Mouse (Mus musculus) forebrain, postnatal 0 days (tissue): ENCODE data around the gene Tvp23a. TPM values are rescaled to one million over a fixed set of nuclear protein-coding genes. Genes with fewer than 3 reads are reported as not detected.

Source experiments
- ATAC-seq: fragments of 200-750 bp; cut with Nextera tagmentation; 2 replicates; pipeline ENCODE4 v1.8.0; 2017; ENCODE audit warnings: mild to moderate bottlenecking, moderate library complexity
- DNase-seq: peaks from one replicate; pipeline ENCODE4 v3.0.0-alpha.2; 2015
- H3K27ac ChIP-seq: fragments of 300-500 bp; sonication (generic); 2 replicates; pipeline ENCODE4 v1.5.1; 2014; ENCODE audit warnings: low read depth, mild to moderate bottlenecking, antibody characterized with exemption, low read length, moderate library complexity, mixed read lengths
- H3K27me3 ChIP-seq: fragments of 300-500 bp; sonication (generic); 2 replicates; pipeline ENCODE4 v1.6.1; 2014; ENCODE audit warnings: mild to moderate bottlenecking, low read length, mixed read lengths; ENCODE audit not compliant: insufficient read depth
- H3K36me3 ChIP-seq: fragments of 300-500 bp; sonication (generic); 2 replicates; pipeline ENCODE4 v1.6.1; 2014; ENCODE audit warnings: mild to moderate bottlenecking, moderate library complexity; ENCODE audit not compliant: insufficient read depth
- H3K4me1 ChIP-seq: fragments of 300-500 bp; sonication (generic); 2 replicates; pipeline ENCODE4 v1.6.1; 2014; ENCODE audit warnings: antibody characterized with exemption; ENCODE audit not compliant: insufficient read depth
- H3K4me2 ChIP-seq: fragments of 300-500 bp; sonication (generic); 2 replicates; pipeline ENCODE4 v1.6.1; 2014; ENCODE audit warnings: low read depth, mild to moderate bottlenecking, moderate library complexity
- H3K4me3 ChIP-seq: fragments of 300-500 bp; sonication (generic); 2 replicates; pipeline ENCODE4 v1.5.1; 2014; ENCODE audit warnings: low read depth, low read length, mixed read lengths
- H3K9ac ChIP-seq: fragments of 300-500 bp; sonication (generic); 2 replicates; pipeline ENCODE4 v1.6.1; 2014; ENCODE audit warnings: mild to moderate bottlenecking
- H3K9me3 ChIP-seq: fragments of 300-500 bp; sonication (generic); 2 replicates; pipeline ENCODE4 v1.6.1; 2016; ENCODE audit warnings: low read length
- CTCF ChIP-seq: sonication (generic); IDR thresholded peaks from 2 replicates; pipeline ENCODE4 v1.5.1; 2016; ENCODE audit warnings: antibody characterized with exemption, control low read depth, low read depth
- WGBS: fragments of 180-500 bp; shearing (Covaris S2); extraction: QIAGEN DNeasy Blood & Tissue Kit; methylation state at CpG from one replicate; pipeline ENCODE4 v1.1.7; 2014; 5-methylcytosine and 5-hydroxymethylcytosine counted together
- polyA plus RNA-seq: library from polyadenylated mRNA; unstranded; fragments of >200 nt; fragmentation: Nextera tagmentation; extraction: Ambion mirVana; gene quantifications from 2 replicates; pipeline ENCODE4 v1.2.1, GENCODE M21; 2015
- total RNA-seq: library from RNA; depleted of rRNA; stranded (reverse); fragments of >200 nt; gene quantifications from 2 replicates; pipeline ENCODE4 v1.2.3, GENCODE M21; 2014

Tvp23a gene
- total and polyA plus RNA-seq, 2 experiments from 2014 or later = 46.3 to 78.1 TPM

- H3K4me1 ChIP-seq = no peaks in the 10 kb centered on the region
- H3K4me2 ChIP-seq = no peak overlapping the region
- 85% methylated on average over 6 of the region's 6 CpGs for WGBS
- no peak overlapping the region for H3K27ac ChIP-seq
- H3K27me3 ChIP-seq = no peaks in the 10 kb centered on the region
- no peaks in the 10 kb centered on the region for H3K36me3 ChIP-seq
- no peak overlapping the region for H3K4me3 ChIP-seq
- no peak overlapping the region for H3K9ac ChIP-seq
- no peaks in the 10 kb centered on the region for H3K9me3 ChIP-seq
- ATAC-seq (no peak), DNase-seq (no peak)
- no peak for TF ChIP-seq CTCF
Observed at GRCm38 (mm10) chr16:10453872-10454582, 6.9 kb upstream of the Tvp23a start.

- no peaks in the 10 kb centered on the region for H3K36me3 ChIP-seq
- H3K9ac ChIP-seq = no peak overlapping the region
- WGBS = 46% methylated on average over 8 of the region's 8 CpGs
- ATAC-seq (peak; percentile 92), DNase-seq (peak; percentile 78)
- H3K9me3 ChIP-seq = no peaks in the 10 kb centered on the region
- no peak overlapping the region for H3K27ac ChIP-seq
- H3K27me3 ChIP-seq = no peaks in the 10 kb centered on the region
- no peak overlapping the region for H3K4me2 ChIP-seq
- TF ChIP-seq CTCF = no peak
- peaks cover 4% of the 10 kb centered on the region; the same call in 1 of the 2 replicates for H3K4me1 ChIP-seq
- H3K4me3 ChIP-seq = no peak overlapping the region
Observed at GRCm38 (mm10) chr16:10452445-10452896, 5.3 kb upstream of the Tvp23a start.

GRCm38 (mm10) chr16:10451906-10452305 is 4.7 kb upstream of the Tvp23a start:
- H3K9ac ChIP-seq = no peak overlapping the region
- no peaks in the 10 kb centered on the region for H3K36me3 ChIP-seq
- ATAC-seq (no peak), DNase-seq (no peak)
- no peak overlapping the region for H3K4me3 ChIP-seq
- TF ChIP-seq CTCF = no peak
- H3K9me3 ChIP-seq = no peaks in the 10 kb centered on the region
- peaks cover 5% of the 10 kb centered on the region; the same call in 1 of the 2 replicates for H3K4me1 ChIP-seq
- no peak overlapping the region for H3K4me2 ChIP-seq
- H3K27me3 ChIP-seq = no peaks in the 10 kb centered on the region
- no peak overlapping the region for H3K27ac ChIP-seq
- 83% methylated on average over 2 of the region's 2 CpGs for WGBS

- WGBS = 90% methylated on average over 9 of the region's 9 CpGs
- Histone ChIP-seq H3K4me3 (no peak overlapping the region), H3K36me3 (no peaks in the 10 kb centered on the region), H3K27ac (no peak overlapping the region), H3K9me3 (no peaks in the 10 kb centered on the region), H3K9ac (no peak overlapping the region), H3K27me3 (no peaks in the 10 kb centered on the region), H3K4me1 (peaks cover 14% of the 10 kb centered on the region), H3K4me2 (no peak overlapping the region)
- ATAC-seq = no peak
- no peak for DNase-seq
- no peak for TF ChIP-seq CTCF
Observed at GRCm38 (mm10) chr16:10448931-10449330, 1.8 kb upstream of the Tvp23a start.

GRCm38 (mm10) chr16:10447781-10448180 is 619 bp upstream of the Tvp23a start:
- no peak for DNase-seq
- Histone ChIP-seq H3K27me3 (no peaks in the 10 kb centered on the region), H3K36me3 (no peaks in the 10 kb centered on the region), H3K9me3 (no peaks in the 10 kb centered on the region), H3K4me2 (peak overlapping the region; percentile 81), H3K27ac (no peak overlapping the region), H3K9ac (peak overlapping the region; percentile 82), H3K4me3 (peak overlapping the region; percentile 60), H3K4me1 (peaks cover 14% of the 10 kb centered on the region)
- 68% methylated on average over 2 of the region's 2 CpGs for WGBS
- no peak for TF ChIP-seq CTCF
- ATAC-seq = no peak

GRCm38 (mm10) chr16:10446573-10447263 is 444 bp downstream of the Tvp23a start:
- H3K27me3 ChIP-seq = no peaks in the 10 kb centered on the region
- peak overlapping the region; percentile 91 for H3K27ac ChIP-seq
- ATAC-seq (peak; percentile 85), DNase-seq (peak; percentile 53)
- H3K36me3 ChIP-seq = no peaks in the 10 kb centered on the region
- peak overlapping the region; percentile 81 for H3K4me2 ChIP-seq
- H3K9me3 ChIP-seq = no peaks in the 10 kb centered on the region
- TF ChIP-seq CTCF = no peak
- peak overlapping the region; percentile 82 for H3K9ac ChIP-seq
- WGBS = 10% methylated on average over 13 of the region's 13 CpGs
- H3K4me3 ChIP-seq = peak overlapping the region; percentile 60
- peaks cover 14% of the 10 kb centered on the region for H3K4me1 ChIP-seq

- Histone ChIP-seq H3K4me1 (peaks cover 14% of the 10 kb centered on the region), H3K9me3 (no peaks in the 10 kb centered on the region), H3K27ac (no peak overlapping the region), H3K27me3 (no peaks in the 10 kb centered on the region), H3K4me2 (no peak overlapping the region), H3K4me3 (no peak overlapping the region), H3K9ac (no peak overlapping the region), H3K36me3 (peaks cover 2% of the 10 kb centered on the region; the same call in 1 of the 2 replicates)
- no peak for ATAC-seq
- no peak for DNase-seq
- TF ChIP-seq CTCF = no peak
Observed at GRCm38 (mm10) chr16:10443723-10444122, 3.4 kb downstream of the Tvp23a start.
